Mouse (Mus musculus): ENCODE measurements around the gene Pde6h. TPM values are rescaled to one million over a fixed set of nuclear protein-coding genes. Genes with fewer than 3 reads are reported as not detected.

The Pde6h gene
- total and polyA plus RNA-seq, 3 experiments, result 0.04 to 0.30 TPM; not detected in 1

- Histone ChIP-seq H3K36me3 (replicated peaks in 1 of 2; ENCODE audit: control insufficient read depth in 1 of 2, insufficient read depth in 1 of 2, low read length in 1 of 2) (peaks cover 0 to 13% of the 10 kb centered on the region in 2 experiments), H3K9me3 (replicated peaks; ENCODE audit: low read length) (no peaks in the 10 kb centered on the region), H3K4me3 (replicated peaks in 1 of 3; ENCODE audit: low read depth in 2 of 3, low read length in 2 of 3, poor library complexity in 1 of 3) (no peak overlapping the region), H3K27ac (ENCODE audit: insufficient read depth, low read depth) (no peak overlapping the region), H3K27me3 (replicated peaks) (no peaks in the 10 kb centered on the region), H3K79me2 (replicated peaks; ENCODE audit: control insufficient read depth, extremely low read depth, insufficient read depth, poor library complexity, severe bottlenecking) (no peaks in the 10 kb centered on the region), H3K4me2 (ENCODE audit: insufficient read depth, low read depth, poor library complexity, severe bottlenecking) (no peak overlapping the region), H3K9ac (ENCODE audit: insufficient read depth, low read depth) (no peak overlapping the region), H3K4me1 (ENCODE audit: control insufficient read depth in 1 of 2, insufficient read depth in 2 of 2) (no peaks in the 10 kb centered on the region)
- TF ChIP-seq ZNF384 (IDR thresholded peaks at IDR 0.05; ENCODE audit: low read depth, low read length) (no peak), CHD1 (IDR thresholded peaks at IDR 0.05; ENCODE audit: low read depth, low read length) (no peak), IRF4 (IDR thresholded peaks at IDR 0.05; ENCODE audit: low read depth, low read length) (no peak), POLR2A (IDR thresholded peaks at IDR 0.05; ENCODE audit: low read depth, low read length) (no peak), MXI1 (IDR thresholded peaks at IDR 0.05; ENCODE audit: low read depth, low read length) (no peak), MAZ (IDR thresholded peaks at IDR 0.05; ENCODE audit: low read depth, low read length) (no peak), CHD2 (IDR thresholded peaks at IDR 0.05; ENCODE audit: low read length) (no peak), MAFK (IDR thresholded peaks at IDR 0.05; ENCODE audit: insufficient replicate concordance, low read length) (no peak), MYC (IDR thresholded peaks at IDR 0.05; ENCODE audit: low read depth, low read length) (no peak), JUND (conservative IDR thresholded peaks at IDR 0.05; ENCODE audit: low read depth, low read length) (no peak)
- dilution Hi-C loops (cut with MboI; ENCODE audit: extremely low pct_ligation_motif_present, extremely low pct_unique_long_range_greater_than_20kb, low sequenced_read_pairs) (no loop called here), in situ Hi-C loops (cut with MboI; ENCODE audit: low pct_ligation_motif_present, low pct_unique_long_range_greater_than_20kb, low sequenced_read_pairs) (no loop called here)
- no peak for DNase-seq (ENCODE audit: extremely low read depth)
These were observed 34.1 kb upstream of the Pde6h start for GRCm38 (mm10) chr6:136889554-136889953.

- in situ Hi-C loops (cut with MboI; ENCODE audit: low pct_ligation_motif_present, low pct_unique_long_range_greater_than_20kb, low sequenced_read_pairs), result no loop called here
- dilution Hi-C loops (cut with MboI; ENCODE audit: extremely low pct_ligation_motif_present, extremely low pct_unique_long_range_greater_than_20kb, low sequenced_read_pairs), result no loop called here
- H3K79me2 ChIP-seq (replicated peaks; ENCODE audit: control insufficient read depth, extremely low read depth, insufficient read depth, poor library complexity, severe bottlenecking), result no peaks in the 10 kb centered on the region
- H3K4me2 ChIP-seq (ENCODE audit: insufficient read depth, low read depth, poor library complexity, severe bottlenecking), result no peak overlapping the region
- no peak overlapping the region for H3K9ac ChIP-seq (ENCODE audit: insufficient read depth, low read depth)
- H3K27me3 ChIP-seq (replicated peaks), result no peaks in the 10 kb centered on the region
- no peak overlapping the region for H3K4me3 ChIP-seq (replicated peaks in 1 of 3; ENCODE audit: low read depth in 2 of 3, low read length in 2 of 3, poor library complexity in 1 of 3)
- TF ChIP-seq RCOR1 (conservative IDR thresholded peaks at IDR 0.05; ENCODE audit: low read depth, low read length) (no peak), MEF2A (IDR thresholded peaks at IDR 0.05; ENCODE audit: borderline replicate concordance, low read depth, low read length) (no peak), ELF1 (IDR thresholded peaks at IDR 0.05; ENCODE audit: low read depth, low read length) (no peak), MAX (IDR thresholded peaks at IDR 0.05; ENCODE audit: low read length) (no peak), GABPA (IDR thresholded peaks at IDR 0.05; ENCODE audit: insufficient replicate concordance, low read depth, low read length) (no peak), ZNF384 (IDR thresholded peaks at IDR 0.05; ENCODE audit: low read depth, low read length) (no peak), MXI1 (IDR thresholded peaks at IDR 0.05; ENCODE audit: low read depth, low read length) (no peak), CHD2 (IDR thresholded peaks at IDR 0.05; ENCODE audit: low read length) (no peak), USF2 (conservative IDR thresholded peaks at IDR 0.05; ENCODE audit: low read depth, low read length) (no peak), MYC (IDR thresholded peaks at IDR 0.05; ENCODE audit: low read depth, low read length) (no peak), ZKSCAN1 (IDR thresholded peaks at IDR 0.05; ENCODE audit: borderline replicate concordance, low read depth, low read length) (no peak), CTCF (conservative IDR thresholded peaks at IDR 0.05 in 1 of 2, IDR thresholded peaks at IDR 0.05 in 1 of 2; ENCODE audit: low read depth in 2 of 2, low read length in 2 of 2) (no peak), JUN (IDR thresholded peaks at IDR 0.05; ENCODE audit: insufficient read depth, low read depth, low read length) (no peak), ETS1 (conservative IDR thresholded peaks at IDR 0.05; ENCODE audit: low read depth, low read length) (no peak), EP300 (IDR thresholded peaks at IDR 0.05; ENCODE audit: low read length) (no peak), NELFE (IDR thresholded peaks at IDR 0.05; ENCODE audit: low read depth, low read length) (no peak), SIN3A (IDR thresholded peaks at IDR 0.05; ENCODE audit: low read length) (no peak), CHD1 (IDR thresholded peaks at IDR 0.05; ENCODE audit: low read depth, low read length) (no peak)
- H3K36me3 ChIP-seq (replicated peaks in 1 of 2; ENCODE audit: control insufficient read depth in 1 of 2, insufficient read depth in 1 of 2, low read length in 1 of 2), result peaks cover 0 to 7% of the 10 kb centered on the region in 2 experiments
- H3K27ac ChIP-seq (ENCODE audit: insufficient read depth, low read depth), result no peak overlapping the region
- H3K9me3 ChIP-seq (replicated peaks; ENCODE audit: low read length), result no peaks in the 10 kb centered on the region
- DNase-seq (ENCODE audit: extremely low read depth), result no peak
- H3K4me1 ChIP-seq (ENCODE audit: control insufficient read depth in 1 of 2, insufficient read depth in 2 of 2), result no peaks in the 10 kb centered on the region
These were observed 31.6 kb upstream of the Pde6h start for GRCm38 (mm10) chr6:136892002-136892401.
